Mouse (Mus musculus) left cerebral cortex, adult 2 months (tissue): Measurements from ENCODE around the gene Mtx1. TPM values are rescaled to one million over a fixed set of nuclear protein-coding genes. Genes with fewer than 3 reads are reported as not detected.

Experiments
- DNase-seq, 2 experiments: peaks; one replicate each; pipeline ENCODE4 v3.0.0; 2021 to 2022; ENCODE audit warnings: low spot score in 2 of 2, mixed read lengths in 1 of 2; ENCODE audit errors: extremely low spot score in 1 of 2
- H3K27ac ChIP-seq: fragments of 200-600 bp; 2 replicates; pipeline ENCODE4 v1.8.1; 2022
- H3K4me3 ChIP-seq: fragments of 200-600 bp; 2 replicates; pipeline ENCODE4 v1.8.1; 2022
- CTCF ChIP-seq: fragments of 200-600 bp; IDR thresholded peaks from 2 replicates; pipeline ENCODE4 v1.8.1; 2022; ENCODE audit warnings: antibody characterized with exemption, mild to moderate bottlenecking, moderate library complexity
- intact Hi-C: fragments of 180-260 bp; cut with DNase I; formaldehyde crosslinking; loops from one replicate; pipeline ENCODE4 v1.15.1; 2025
- long read RNA-seq, 2 experiments: library from polyadenylated mRNA; stranded (forward); transcript quantifications; one replicate each; pipeline ENCODE4 v2.0.0; 2021; ENCODE audit warnings: borderline mapping rate in 2 of 2
- total RNA-seq, 2 experiments: library from RNA; stranded (reverse); gene quantifications; 2 replicates each; pipeline ENCODE4 v1.2.3; 2021

Mtx1 gene
- total RNA-seq = 10 to 100 TPM; 96.2 to 99.9 TPM
- long read RNA-seq, experiment 1, transcript Mtx1-201 (8 exons, 1,617 nt) = major isoform, 13 of 32 reads
- long read RNA-seq, experiment 1, partial matches to known transcripts = 10 of 32 reads
- long read RNA-seq, experiment 1, other reads (novel, unspliced or antisense) = 5 of 32 reads
- long read RNA-seq, experiment 2, transcript Mtx1-201 (8 exons, 1,617 nt) = major isoform, 11 of 16 reads
- long read RNA-seq, experiment 2, partial matches to known transcripts = 2 of 16 reads
- long read RNA-seq, experiment 2, other reads (novel, unspliced or antisense) = 2 of 16 reads

DNA sequence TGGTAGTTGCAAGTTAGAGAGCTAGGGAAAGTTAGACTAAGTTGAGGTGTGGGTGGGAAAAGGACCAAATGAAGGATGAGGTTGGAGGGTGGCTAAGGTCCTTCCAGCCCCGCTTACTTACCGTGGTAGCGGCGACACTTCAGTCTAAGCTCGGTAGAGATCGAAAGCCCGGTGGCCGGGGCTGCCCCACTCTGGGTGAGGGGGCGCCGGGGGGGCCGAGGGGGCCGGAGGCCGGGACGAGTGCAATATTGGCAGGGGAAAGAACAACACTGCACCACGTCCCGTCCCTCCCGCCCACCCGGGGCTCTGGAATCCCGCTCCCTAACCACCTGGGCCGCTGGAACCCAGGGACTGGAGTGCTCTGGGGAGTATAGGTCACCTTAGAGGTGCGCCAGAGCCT lies at the start of gene Mtx1:
TSS of gene Mtx1 (minus strand) at position 189 of the 400 bp plus-strand sequence.
- DNase-seq = peak in 1 of 2 experiments; percentile 20
- Histone ChIP-seq H3K27ac (peak within 1 kb of the TSS; percentile 82), H3K4me3 (peak within 1 kb of the TSS; percentile 53)
- intact Hi-C loops = no loop called here
- no peak for TF ChIP-seq CTCF

DNA sequence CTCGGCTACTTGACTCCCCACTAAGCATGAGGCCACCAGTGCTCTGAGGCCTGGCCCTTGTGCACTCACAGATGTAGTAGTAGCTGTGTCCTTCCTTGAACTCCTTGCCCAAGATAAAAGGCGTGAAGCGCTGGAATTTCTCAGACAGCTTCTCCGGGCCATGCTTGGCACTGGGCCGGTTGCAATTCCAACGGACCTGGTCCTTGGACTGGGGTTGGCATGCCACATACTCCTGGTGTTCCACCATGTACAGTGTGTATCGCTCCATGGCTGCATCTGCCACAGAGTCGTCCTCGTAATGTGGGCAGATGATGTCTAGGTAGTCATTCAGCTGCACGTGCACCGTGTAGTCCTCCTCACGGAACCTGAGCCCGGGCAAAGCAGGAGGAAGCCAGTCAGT lies 49.2 kb upstream of the Mtx1 start:
- H3K4me3 ChIP-seq = no peak overlapping the region
- no peak for DNase-seq
- TF ChIP-seq CTCF = no peak
- no peak overlapping the region for H3K27ac ChIP-seq
- intact Hi-C loops = no loop called here

DNA sequence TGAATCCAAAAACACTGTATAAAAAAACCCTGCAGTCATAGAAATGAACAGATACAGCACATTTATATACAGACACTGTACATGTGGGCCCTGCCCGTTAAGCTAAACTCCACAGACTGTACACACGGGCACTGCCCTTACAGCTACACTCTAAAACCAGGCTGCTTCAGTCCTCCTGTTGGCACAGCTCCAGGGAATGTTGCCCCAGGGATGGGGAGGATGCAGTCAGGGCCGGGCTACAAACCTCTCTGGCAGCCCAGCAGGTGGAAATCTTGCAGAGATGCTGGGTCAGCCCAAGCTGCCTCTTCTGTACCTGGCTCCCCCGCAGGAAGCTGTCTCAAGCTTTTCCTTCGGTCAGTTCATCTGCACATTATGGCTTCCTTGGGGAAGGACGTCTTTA lies 44.9 kb upstream of the Mtx1 start:
- no peak for DNase-seq
- TF ChIP-seq CTCF = no peak
- H3K27ac ChIP-seq = no peak overlapping the region
- H3K4me3 ChIP-seq = no peak overlapping the region
- intact Hi-C loops = no loop called here

DNA sequence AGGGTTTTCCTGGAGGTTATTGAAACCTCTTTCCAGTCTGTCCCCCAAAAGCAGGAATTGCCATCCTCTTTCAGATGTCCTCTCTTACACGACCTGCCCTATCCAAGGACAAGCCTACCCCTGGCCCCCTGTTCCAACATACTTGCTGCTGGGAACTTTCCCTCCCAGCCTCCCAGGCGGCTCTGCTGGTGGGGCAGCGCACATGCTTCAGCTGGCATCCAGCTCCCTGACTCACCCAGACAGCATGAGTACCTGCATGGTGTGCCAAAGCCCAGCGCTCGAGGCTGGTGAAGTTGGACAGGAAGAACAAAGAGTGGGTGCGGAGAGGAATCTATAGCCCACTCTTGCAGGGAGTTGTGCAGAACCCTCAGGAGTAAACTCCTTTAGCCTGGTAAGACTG lies 44.0 kb upstream of the Mtx1 start:
- Histone ChIP-seq H3K4me3 (peak overlapping the region; percentile 68), H3K27ac (peak overlapping the region; percentile 93)
- DNase-seq = peak; percentile 57 to 73
- no peak for TF ChIP-seq CTCF
- intact Hi-C loops = no loop called here

DNA sequence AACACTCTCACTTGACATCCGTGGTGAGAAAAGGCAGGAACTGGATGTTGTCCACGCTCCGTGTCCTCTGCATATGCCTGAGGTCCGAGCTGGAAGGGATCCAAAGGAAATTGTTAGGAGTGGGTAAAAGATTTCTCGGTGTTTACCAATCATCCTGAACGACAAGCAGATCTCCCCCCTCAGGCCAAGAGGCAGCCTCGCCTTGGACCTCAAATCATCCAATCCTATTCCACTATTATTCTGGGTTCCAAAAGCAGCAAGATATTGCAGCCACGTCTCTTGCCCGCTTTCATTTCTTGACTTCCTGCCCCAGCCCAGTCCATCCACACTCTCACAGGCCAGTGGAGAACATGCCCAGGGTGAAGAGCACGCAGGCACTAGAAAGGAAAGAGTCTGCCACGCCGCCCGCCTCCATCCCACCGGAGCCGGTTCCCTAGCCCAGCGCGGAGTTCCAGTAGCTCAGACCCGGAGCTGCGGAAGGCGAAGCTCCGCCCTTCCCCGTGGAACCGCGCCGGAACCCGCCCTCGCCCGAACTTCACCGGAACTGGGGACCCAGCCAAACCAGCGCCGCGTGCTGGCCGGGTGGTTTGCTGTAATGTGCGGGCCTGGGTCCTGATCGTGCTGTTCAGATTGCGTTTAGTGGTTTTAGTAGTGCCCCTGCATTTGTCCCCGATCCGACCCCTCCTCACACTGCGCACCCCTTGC lies 43.3 kb upstream of the Mtx1 start, which contains the start of gene Slc50a1:
TSS of gene Slc50a1 (minus strand) at position 520 of the 705 bp plus-strand sequence.
- H3K27ac ChIP-seq = peak within 1 kb of the TSS; percentile 93
- intact Hi-C loops = no loop called here
- TF ChIP-seq CTCF = peak; percentile 46
- DNase-seq = peak; percentile 85 to 90
- H3K4me3 ChIP-seq = peak within 1 kb of the TSS; percentile 68

DNA sequence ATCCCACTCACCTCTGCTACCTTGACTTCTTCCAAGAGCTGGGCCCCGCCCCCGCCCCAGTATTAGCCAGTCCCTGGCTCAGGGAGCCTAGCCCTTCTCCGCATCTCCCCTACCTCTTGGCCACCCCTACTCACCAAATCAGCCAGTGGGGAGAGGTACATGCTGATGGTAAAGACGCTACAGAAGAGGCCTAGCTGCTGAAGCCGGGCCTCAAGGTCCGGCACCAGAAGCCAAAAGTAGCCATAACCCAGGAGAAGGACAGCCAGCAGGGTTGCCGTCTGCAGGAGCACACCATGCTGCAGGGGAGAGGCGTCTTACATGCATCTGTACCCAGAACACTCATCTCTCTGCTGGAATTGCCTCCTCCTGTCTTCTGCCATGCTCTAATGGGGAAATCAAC lies 42.0 kb upstream of the Mtx1 start:
- intact Hi-C loops = no loop called here
- H3K27ac ChIP-seq = peak overlapping the region; percentile 93; the same call in 1 of the 2 replicates
- DNase-seq = no peak
- no peak for TF ChIP-seq CTCF
- H3K4me3 ChIP-seq = peak overlapping the region; percentile 68

DNA sequence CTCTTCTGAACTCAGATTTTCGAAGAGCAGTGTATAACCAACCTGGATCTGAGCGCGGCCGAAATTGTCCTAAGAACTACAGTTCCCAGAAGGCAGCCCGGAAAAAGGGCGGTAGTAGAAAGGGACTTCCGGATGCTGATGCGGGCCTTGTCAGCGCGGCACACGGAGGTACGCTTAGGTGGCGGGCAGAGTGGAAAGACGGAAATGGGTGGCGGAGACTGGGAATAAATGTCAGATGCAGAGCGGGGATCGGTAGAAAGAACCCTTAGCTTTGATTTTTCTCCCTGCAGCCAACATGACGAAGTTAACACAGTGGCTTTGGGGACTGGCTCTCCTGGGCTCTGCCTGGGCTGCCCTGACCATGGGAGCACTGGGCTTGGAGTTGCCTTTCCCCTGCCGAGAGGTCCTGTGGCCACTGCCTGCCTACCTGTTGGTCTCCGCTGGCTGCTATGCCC lies 39.6 kb upstream of the Mtx1 start:
- no peak for TF ChIP-seq CTCF
- peak overlapping the region; percentile 76 for H3K4me3 ChIP-seq
- DNase-seq = peak; percentile 77 to 78
- peak overlapping the region; percentile 93 for H3K27ac ChIP-seq
- intact Hi-C loops = no loop called here

DNA sequence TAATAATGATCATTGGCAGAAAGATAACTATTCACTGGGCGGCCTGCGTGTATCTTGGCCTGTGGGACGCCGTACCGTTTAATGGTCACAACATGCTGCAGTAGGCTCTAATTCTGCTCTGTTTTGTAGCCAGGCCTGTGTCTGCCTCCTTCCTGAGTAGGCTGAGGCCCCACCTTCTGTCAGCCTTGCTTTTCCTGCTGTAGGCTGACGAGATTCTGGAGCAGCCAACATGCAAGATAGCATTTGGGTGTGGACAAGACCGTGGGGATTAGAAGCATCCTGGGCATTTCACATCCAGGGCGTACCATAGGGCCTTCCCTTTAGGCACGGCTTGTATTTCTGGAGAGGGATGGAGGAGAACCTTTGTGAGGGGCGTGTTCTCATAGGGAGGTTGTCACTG lies 35.5 kb upstream of the Mtx1 start:
- intact Hi-C loops = no loop called here
- no peak overlapping the region for H3K4me3 ChIP-seq
- TF ChIP-seq CTCF = no peak
- peak overlapping the region; percentile 70; the same call in 1 of the 2 replicates for H3K27ac ChIP-seq
- DNase-seq = no peak

DNA sequence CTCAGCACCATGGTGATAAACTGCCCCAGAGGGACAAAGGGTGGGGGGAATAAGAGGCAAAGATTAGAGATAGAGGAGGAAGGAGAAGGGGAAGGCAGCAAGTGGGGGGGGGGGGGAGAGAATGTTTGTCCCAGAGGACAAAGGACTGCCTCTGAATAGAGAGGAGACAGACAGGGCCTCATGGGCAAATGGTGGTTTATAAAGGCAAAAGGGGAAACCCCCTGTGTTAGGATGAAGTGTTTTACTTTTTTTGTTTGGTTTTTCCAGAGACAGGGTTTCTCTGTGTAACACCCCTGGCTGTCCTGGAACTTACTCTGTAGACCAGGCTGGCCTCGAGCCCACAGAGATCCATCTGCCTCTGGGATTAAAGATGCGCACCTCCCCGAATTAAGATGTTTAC lies 33.3 kb upstream of the Mtx1 start:
- H3K4me3 ChIP-seq = no peak overlapping the region
- no peak for TF ChIP-seq CTCF
- intact Hi-C loops = no loop called here
- no peak for DNase-seq
- H3K27ac ChIP-seq = no peak overlapping the region

DNA sequence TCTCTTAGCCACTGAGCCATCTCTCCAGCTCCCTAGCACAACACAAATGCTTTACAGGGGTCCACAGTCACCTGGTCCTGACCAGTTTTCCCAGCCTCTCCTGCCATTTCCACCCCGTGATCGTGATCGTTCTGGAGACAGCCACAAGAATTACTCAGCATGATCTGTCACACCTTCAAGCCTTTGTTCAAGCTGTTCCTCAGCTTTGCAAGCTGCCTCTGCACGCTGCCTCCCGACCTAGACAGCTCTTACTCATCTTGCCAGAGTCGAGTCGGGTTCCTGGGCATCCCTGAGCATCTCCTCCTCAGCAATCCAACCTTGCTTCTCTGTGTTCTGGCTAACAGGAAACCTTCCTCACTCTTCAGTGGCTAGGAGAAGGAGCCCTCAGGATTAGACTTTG lies 32.2 kb upstream of the Mtx1 start, which contains the start of gene Dpm3:
TSS of gene Dpm3 (plus strand) at position 283 of the 400 bp plus-strand sequence.
- Histone ChIP-seq H3K27ac (no peak within 1 kb of the TSS), H3K4me3 (no peak within 1 kb of the TSS)
- intact Hi-C loops = no loop called here
- no peak for TF ChIP-seq CTCF
- no peak for DNase-seq

DNA sequence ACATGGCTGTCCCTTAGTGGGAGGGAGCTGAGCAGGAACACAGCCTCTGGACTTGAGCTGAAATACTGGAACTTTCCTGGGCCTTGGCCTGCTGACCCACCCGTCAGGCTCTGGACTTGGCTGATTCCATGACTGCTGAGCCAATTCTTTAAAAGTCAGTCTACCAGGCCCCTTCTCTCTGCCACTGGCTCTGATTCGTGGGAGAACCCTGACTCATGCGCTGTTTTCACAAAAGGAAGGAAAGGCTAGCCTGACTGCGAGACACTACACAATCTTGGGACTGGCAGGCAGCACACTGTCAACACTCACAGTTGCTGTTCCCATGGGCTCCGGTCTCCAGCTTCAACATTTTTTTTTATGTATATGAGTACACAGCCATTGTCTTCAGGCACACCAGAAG lies 29.3 kb upstream of the Mtx1 start:
- intact Hi-C loops = no loop called here
- H3K4me3 ChIP-seq = no peak overlapping the region
- no peak overlapping the region for H3K27ac ChIP-seq
- no peak for DNase-seq
- TF ChIP-seq CTCF = no peak

DNA sequence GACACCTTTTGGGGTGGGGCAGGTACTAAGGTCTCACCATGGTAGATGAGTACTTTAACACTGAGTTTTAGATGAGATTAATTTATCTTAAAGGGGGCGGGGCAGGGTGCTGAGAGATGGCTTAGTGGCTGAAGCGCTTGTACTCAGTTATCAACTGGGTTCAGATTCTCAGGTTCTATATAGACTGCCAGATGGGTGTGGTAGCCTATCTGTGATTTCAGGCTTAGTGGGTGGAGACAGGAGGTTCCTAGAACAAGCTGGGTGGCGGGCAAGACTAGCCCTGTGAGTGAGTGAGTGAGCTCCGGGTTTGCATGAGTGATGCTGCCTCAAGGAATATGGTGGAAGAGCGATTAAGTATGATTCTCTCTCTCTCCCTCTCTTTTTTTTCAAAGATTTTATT lies 28.1 kb upstream of the Mtx1 start:
- DNase-seq = no peak
- Histone ChIP-seq H3K4me3 (no peak overlapping the region), H3K27ac (no peak overlapping the region)
- intact Hi-C loops = no loop called here
- no peak for TF ChIP-seq CTCF
